Mouse (Mus musculus) G1E (cell line): ENCODE measurements around the gene Src.

Experiments
- CTCF ChIP-seq: IDR thresholded peaks from 2 replicates; pipeline ENCODE4 v1.5.1; 2012; ENCODE audit warnings: low read depth, low read length, inconsistent platforms, mixed read lengths
- GATA1 ChIP-seq: IDR thresholded peaks from 2 replicates; pipeline ENCODE4 v1.6.1; 2012; ENCODE audit warnings: borderline replicate concordance, low read length, inconsistent platforms, mixed read lengths
- GATA2 ChIP-seq: IDR thresholded peaks from 2 replicates; pipeline ENCODE4 v1.6.1; 2012; ENCODE audit warnings: low read depth, low read length, inconsistent platforms, borderline replicate concordance
- TAL1 ChIP-seq: conservative IDR thresholded peaks from 2 replicates; pipeline ENCODE4 v1.6.1; 2012; ENCODE audit warnings: low read depth, low read length, inconsistent platforms, mixed read lengths

- TF ChIP-seq CTCF (no peak), GATA1 (no peak), TAL1 (no peak), GATA2 (no peak)
These were observed 60.4 kb downstream of the Src start for GRCm38 (mm10) chr2:157478651-157479050.
